Mouse (Mus musculus) E14TG2a.4 (cell line): ENCODE measurements around the gene Epha8.

Experiments used
- CTCF ChIP-seq: conservative IDR thresholded peaks from 2 replicates; pipeline ENCODE4 v1.5.1; 2014; ENCODE audit warnings: low read length
- NANOG ChIP-seq: IDR thresholded peaks from 2 replicates; pipeline ENCODE4 v1.6.1; 2014; ENCODE audit warnings: borderline replicate concordance, low read length, mixed read lengths
- POU5F1 ChIP-seq: IDR thresholded peaks from 2 replicates; pipeline ENCODE4 v1.6.1; 2014; ENCODE audit warnings: low read length, borderline replicate concordance

DNA sequence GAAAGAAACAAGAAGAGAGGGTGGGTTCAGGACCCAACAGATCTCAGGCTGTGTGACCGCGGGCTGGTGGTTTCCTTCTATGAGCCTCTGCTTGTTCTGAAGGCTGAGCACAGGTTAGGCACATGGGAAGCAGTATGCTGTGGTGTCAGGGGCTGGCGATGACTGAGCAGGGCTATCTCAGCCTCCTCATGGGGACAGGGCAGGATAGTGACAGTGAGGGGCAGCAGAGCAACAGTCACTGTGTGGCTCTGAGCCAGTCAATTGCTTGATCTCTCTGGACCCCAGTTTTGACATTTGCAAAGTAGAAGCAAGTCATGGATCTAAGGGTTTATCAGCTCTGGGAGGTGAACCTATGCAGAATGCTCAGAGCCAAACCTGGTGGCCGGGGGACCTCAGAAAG lies 65.5 kb downstream of the Epha8 start:
- TF ChIP-seq CTCF = no peak
- TF ChIP-seq POU5F1 = no peak
- TF ChIP-seq NANOG = no peak
